Comparison of ENCODE assay signal across 9 mouse cellular contexts in genomic region chr13:46019431-46020166, GRCm38 (mm10). TPM values are rescaled to one million over a fixed set of nuclear protein-coding genes. Genes with fewer than 3 reads are reported as not detected.
DNase-seq lines count a peak whose midpoint lies in the region; ATAC-seq and TF ChIP-seq lines count a peak whose summit lies in the region.
"Had no signal": no experiment of that assay in that cellular context is flagged by ENCODE, and none has a peak within 500 bp of the region (broad histone marks: within the 10 kb centered on the region; RNA-seq: fewer than 3 reads in every experiment).

No protein-coding gene starts in this region.

- H3K36me3 ChIP-seq in hindbrain, embryonic 10.5 days: no peaks in the 10 kb centered on the region
- no peaks in the 10 kb centered on the region for H3K36me3 ChIP-seq in hindbrain, embryonic 11.5 days (ENCODE audit: control insufficient read depth, insufficient read depth, low read length)
- H3K36me3 ChIP-seq in intestine, embryonic 14.5 days (ENCODE audit: control insufficient read depth, insufficient read depth, low read length): no peaks in the 10 kb centered on the region
- H3K36me3 ChIP-seq in liver, postnatal 0 days (replicated peaks; ENCODE audit: insufficient read depth, low read length): no peaks in the 10 kb centered on the region
- no peaks in the 10 kb centered on the region for H3K36me3 ChIP-seq in midbrain, embryonic 13.5 days
- H3K36me3 ChIP-seq in heart, embryonic 12.5 days: no peaks in the 10 kb centered on the region
- H3K36me3 ChIP-seq: midbrain, embryonic 12.5 days had no signal

- peak overlapping the region; percentile 64 for H3K27ac ChIP-seq in hindbrain, embryonic 10.5 days
- no peak overlapping the region for H3K27ac ChIP-seq in hindbrain, embryonic 11.5 days (ENCODE audit: low read depth, low read length)
- no peak overlapping the region for H3K27ac ChIP-seq in intestine, embryonic 14.5 days (ENCODE audit: low read depth)
- peak overlapping the region; percentile 77 for H3K27ac ChIP-seq in liver, postnatal 0 days (ENCODE audit: low read depth)
- H3K27ac ChIP-seq in midbrain, embryonic 13.5 days: no peak overlapping the region
- H3K27ac ChIP-seq in heart, embryonic 12.5 days (ENCODE audit: poor library complexity, severe bottlenecking): no peak overlapping the region
- H3K27ac ChIP-seq: midbrain, embryonic 12.5 days had no signal

- no peak overlapping the region for H3K4me3 ChIP-seq in hindbrain, embryonic 10.5 days
- no peak overlapping the region for H3K4me3 ChIP-seq in hindbrain, embryonic 11.5 days (ENCODE audit: low read depth, low read length)
- no peak overlapping the region for H3K4me3 ChIP-seq in intestine, embryonic 14.5 days (ENCODE audit: low read depth, low read length)
- no peak overlapping the region for H3K4me3 ChIP-seq in liver, postnatal 0 days (ENCODE audit: low read depth, low read length)
- H3K4me3 ChIP-seq in midbrain, embryonic 13.5 days (replicated peaks): no peak overlapping the region
- no peak overlapping the region for H3K4me3 ChIP-seq in heart, embryonic 12.5 days
- H3K4me3 ChIP-seq: midbrain, embryonic 12.5 days had no signal

- TF ChIP-seq CTCF in liver, postnatal 0 days (IDR thresholded peaks at IDR 0.05; ENCODE audit: low read depth): no peak

- peaks cover 36% of the 10 kb centered on the region for H3K4me1 ChIP-seq in hindbrain, embryonic 10.5 days (replicated peaks)
- peaks cover 2% of the 10 kb centered on the region for H3K4me1 ChIP-seq in hindbrain, embryonic 11.5 days (replicated peaks; ENCODE audit: control insufficient read depth, insufficient read depth, low read length)
- H3K4me1 ChIP-seq in intestine, embryonic 14.5 days (replicated peaks; ENCODE audit: control insufficient read depth, insufficient read depth, low read length): peaks cover 7% of the 10 kb centered on the region; the same call in 1 of the 2 replicates
- peaks cover 14% of the 10 kb centered on the region; the same call in 1 of the 2 replicates for H3K4me1 ChIP-seq in liver, postnatal 0 days (ENCODE audit: insufficient read depth)
- H3K4me1 ChIP-seq in midbrain, embryonic 13.5 days (replicated peaks): peaks cover 35% of the 10 kb centered on the region
- H3K4me1 ChIP-seq in heart, embryonic 12.5 days (replicated peaks): peaks cover 7% of the 10 kb centered on the region; the same call in 1 of the 2 replicates

- peaks cover 2% of the 10 kb centered on the region; the same call in 1 of the 2 replicates for H3K27me3 ChIP-seq in hindbrain, embryonic 10.5 days (ENCODE audit: insufficient read depth, poor library complexity, severe bottlenecking)
- H3K27me3 ChIP-seq in hindbrain, embryonic 11.5 days (ENCODE audit: control insufficient read depth, insufficient read depth, low read length): no peaks in the 10 kb centered on the region
- H3K27me3 ChIP-seq in intestine, embryonic 14.5 days (replicated peaks; ENCODE audit: control insufficient read depth, insufficient read depth, low read length): no peaks in the 10 kb centered on the region
- H3K27me3 ChIP-seq in liver, postnatal 0 days (ENCODE audit: insufficient read depth, low read length): no peaks in the 10 kb centered on the region
- H3K27me3 ChIP-seq in midbrain, embryonic 13.5 days: no peaks in the 10 kb centered on the region
- no peaks in the 10 kb centered on the region for H3K27me3 ChIP-seq in heart, embryonic 12.5 days (replicated peaks)
- H3K27me3 ChIP-seq: midbrain, embryonic 12.5 days had no signal

- TF ChIP-seq EP300 in liver, postnatal 0 days (IDR thresholded peaks at IDR 0.05; ENCODE audit: low read depth): no peak

- H3K9me3 ChIP-seq in hindbrain, embryonic 10.5 days: no peaks in the 10 kb centered on the region
- no peaks in the 10 kb centered on the region for H3K9me3 ChIP-seq in hindbrain, embryonic 11.5 days (ENCODE audit: control insufficient read depth, low read length)
- no peaks in the 10 kb centered on the region for H3K9me3 ChIP-seq in intestine, embryonic 14.5 days (ENCODE audit: control insufficient read depth, low read length)
- H3K9me3 ChIP-seq in liver, postnatal 0 days (ENCODE audit: low read length): no peaks in the 10 kb centered on the region
- no peaks in the 10 kb centered on the region for H3K9me3 ChIP-seq in midbrain, embryonic 13.5 days
- H3K9me3 ChIP-seq in heart, embryonic 12.5 days (replicated peaks): no peaks in the 10 kb centered on the region
- H3K9me3 ChIP-seq: midbrain, embryonic 12.5 days had no signal

- H3K4me2 ChIP-seq in hindbrain, embryonic 11.5 days (replicated peaks; ENCODE audit: low read depth, low read length): no peak overlapping the region
- no peak overlapping the region for H3K4me2 ChIP-seq in intestine, embryonic 14.5 days (ENCODE audit: low read length)
- H3K4me2 ChIP-seq in liver, postnatal 0 days (ENCODE audit: low read depth, low read length): no peak overlapping the region
- H3K4me2 ChIP-seq in midbrain, embryonic 13.5 days (replicated peaks): no peak overlapping the region
- no peak overlapping the region for H3K4me2 ChIP-seq in heart, embryonic 12.5 days
- H3K4me2 ChIP-seq: midbrain, embryonic 12.5 days had no signal

- WGBS in hindbrain, embryonic 10.5 days: 34% methylated on average over 9 of the region's 9 CpGs
- WGBS in hindbrain, embryonic 11.5 days: 33% methylated on average over 9 of the region's 9 CpGs
- WGBS in intestine, embryonic 14.5 days: 29% methylated on average over 9 of the region's 9 CpGs
- WGBS in liver, postnatal 0 days (ENCODE audit: insufficient replicate concordance): 59% methylated on average over 9 of the region's 9 CpGs
- WGBS in midbrain, embryonic 13.5 days: 38% methylated on average over 9 of the region's 9 CpGs
- 49% methylated on average over 9 of the region's 9 CpGs for WGBS in heart, embryonic 12.5 days

- ATAC-seq in hindbrain, embryonic 11.5 days (ENCODE audit: low FRiP score): no peak
- ATAC-seq in intestine, embryonic 14.5 days (replicated peaks; ENCODE audit: low FRiP score, low TSS enrichment, low read depth): peak; percentile 23; the same call in 1 of the 2 replicates
- ATAC-seq in liver, postnatal 0 days: peak; percentile 31
- ATAC-seq in megakaryocyte-erythroid progenitor cell, adult 5-6 weeks (replicated peaks; ENCODE audit: low FRiP score, low TSS enrichment, poor library complexity, severe bottlenecking): no peak
- no peak for ATAC-seq in midbrain, embryonic 13.5 days
- ATAC-seq in heart, embryonic 12.5 days (ENCODE audit: insufficient number of reproducible peaks, low FRiP score): no peak

- no peak overlapping the region for H3K9ac ChIP-seq in hindbrain, embryonic 11.5 days (ENCODE audit: low read depth, low read length)
- no peak overlapping the region for H3K9ac ChIP-seq in intestine, embryonic 14.5 days (ENCODE audit: low read length)
- no peak overlapping the region for H3K9ac ChIP-seq in liver, postnatal 0 days (replicated peaks)
- no peak overlapping the region for H3K9ac ChIP-seq in midbrain, embryonic 13.5 days (replicated peaks)
- H3K9ac ChIP-seq in heart, embryonic 12.5 days: no peak overlapping the region
- H3K9ac ChIP-seq: midbrain, embryonic 12.5 days had no signal

- peak; percentile 41 for DNase-seq in hindbrain, embryonic 10.5 days (ENCODE audit: low spot score)
- no peak for DNase-seq in hindbrain, embryonic 11.5 days (ENCODE audit: low spot score)
- peak; percentile 90 for DNase-seq in brain, adult 2 months (ENCODE audit: low read depth, low spot score)
- DNase-seq in intestine, embryonic 14.5 days (ENCODE audit: low spot score): no peak
- DNase-seq in liver, postnatal 0 days: peak; percentile 43

RNA-seq across cellular contexts. Expression of gene Atxn1, which starts 54.8 kb away (rescaled TPM):
- polyA plus RNA-seq in hindbrain, embryonic 10.5 days (2016; fragmentation: Nextera tagmentation; extraction: Ambion mirVana): 1.7 and 2.4 TPM in 2 replicates
- 1.5 and 3.2 TPM in 2 replicates for polyA plus RNA-seq in hindbrain, embryonic 11.5 days (2014; fragmentation: Nextera tagmentation; extraction: Ambion mirVana)
- polyA plus RNA-seq in intestine, embryonic 14.5 days (2014; fragmentation: Nextera tagmentation; extraction: Ambion mirVana): 4.8 and 5.4 TPM in 2 replicates
- 3.9 and 4.4 TPM in 2 replicates for polyA plus RNA-seq in liver, postnatal 0 days (2015; fragmentation: Nextera tagmentation; extraction: Ambion mirVana)
- total RNA-seq in megakaryocyte-erythroid progenitor cell, adult 5-6 weeks (2014; fragmentation: Nextera tagmentation): 6.3 and 28.0 TPM in 2 replicates
- 5.0 and 23.3 TPM in 2 replicates for total RNA-seq in megakaryocyte-erythroid progenitor cell, adult 5-6 weeks (2017)
- 6.3 and 7.1 TPM in 2 replicates for polyA plus RNA-seq in midbrain, embryonic 13.5 days (2015; fragmentation: Nextera tagmentation; extraction: Ambion mirVana)
- polyA plus RNA-seq in heart, embryonic 12.5 days (2016; fragmentation: Nextera tagmentation; extraction: Ambion mirVana): 7.1 and 7.7 TPM in 2 replicates

Comparison
In these comparisons a context has a peak if more than half of its experiments do, and no peak if none do; other contexts are left out.
1. DNase-seq: peak in hindbrain, embryonic 10.5 days (single experiment), brain, adult 2 months (single experiment) and liver, postnatal 0 days (single experiment); none in hindbrain, embryonic 11.5 days (single experiment) and intestine, embryonic 14.5 days (single experiment).
2. H3K27ac ChIP-seq: peak in hindbrain, embryonic 10.5 days (single experiment) and liver, postnatal 0 days (single experiment); none in hindbrain, embryonic 11.5 days (single experiment), intestine, embryonic 14.5 days (single experiment), midbrain, embryonic 13.5 days (single experiment) and heart, embryonic 12.5 days (single experiment).
3. ATAC-seq: peak in intestine, embryonic 14.5 days (single experiment) and liver, postnatal 0 days (single experiment); none in hindbrain, embryonic 11.5 days (single experiment), megakaryocyte-erythroid progenitor cell, adult 5-6 weeks (single experiment), midbrain, embryonic 13.5 days (single experiment) and heart, embryonic 12.5 days (single experiment).